Mouse (Mus musculus) megakaryocyte, embryonic 14.5 days (primary cell): Measurements from ENCODE around the gene Cd300ld5. TPM values are rescaled to one million over a fixed set of nuclear protein-coding genes. Genes with fewer than 3 reads are reported as not detected.
A peak's percentile ranks its signal among the peaks of the same experiment; 100 is the strongest.
"Not testable (repeated sequence)": the region's sequence is repeated elsewhere in the genome, so short reads cannot be mapped to it uniquely, and the experiment has no call there.

Source experiments
- H3K27me3 ChIP-seq: replicated peaks from 2 replicates; pipeline ENCODE3; 2012; ENCODE audit warnings: inconsistent platforms
- H3K36me3 ChIP-seq: replicated peaks from 2 replicates; pipeline ENCODE3; 2012; ENCODE audit warnings: low read length, inconsistent platforms, mixed read lengths
- H3K4me1 ChIP-seq: 2 replicates; pipeline ENCODE4 v1.6.1; 2012; ENCODE audit warnings: inconsistent platforms
- H3K4me3 ChIP-seq: replicated peaks from 2 replicates; pipeline ENCODE3; 2012; ENCODE audit warnings: moderate library complexity, mild to moderate bottlenecking, inconsistent platforms
- H3K9me3 ChIP-seq: 2 replicates; pipeline ENCODE4 v1.6.1; 2012; ENCODE audit warnings: inconsistent platforms
- FLI1 ChIP-seq: IDR thresholded peaks from 2 replicates; pipeline ENCODE4 v1.6.1; 2012; ENCODE audit warnings: low read length, inconsistent platforms, mixed read lengths
- GATA1 ChIP-seq: IDR thresholded peaks from 3 replicates; pipeline ENCODE4 v1.6.1; 2012; ENCODE audit warnings: mixed read lengths, low read length, inconsistent platforms, borderline replicate concordance
- polyA plus RNA-seq: library from polyadenylated mRNA; stranded (reverse); fragments of >175 nt; gene quantifications from 2 replicates; pipeline ENCODE4 v1.2.3, GENCODE M21; 2012; ENCODE audit warnings: low replicate concordance; ENCODE audit not compliant: insufficient read depth

Cd300ld5 gene
- polyA plus RNA-seq, 1 experiment = not detected

DNA sequence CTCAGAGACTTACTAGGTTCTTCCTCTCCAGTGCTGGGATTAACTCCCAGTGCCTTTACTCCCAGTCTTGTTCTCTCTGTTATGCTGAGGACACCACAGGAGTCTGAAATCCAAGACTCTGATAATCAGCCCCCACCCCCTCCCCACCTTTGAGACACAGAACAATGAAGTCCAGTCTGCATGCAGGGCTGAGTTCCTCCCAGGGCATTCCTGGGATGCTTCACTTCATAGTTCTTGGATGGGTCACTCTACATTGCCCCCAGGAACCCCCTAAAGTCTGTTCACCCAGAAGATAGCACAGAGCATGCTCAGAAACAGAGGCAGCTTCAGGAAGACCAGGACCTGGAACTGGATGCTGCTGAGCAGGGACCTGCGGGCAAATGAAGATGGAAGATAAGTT lies 15.4 kb upstream of the Cd300ld5 start:
- H3K27me3 ChIP-seq = peaks cover 41% of the 10 kb centered on the region
- no peaks in the 10 kb centered on the region for H3K9me3 ChIP-seq
- no peaks in the 10 kb centered on the region for H3K36me3 ChIP-seq
- no peak overlapping the region for H3K4me3 ChIP-seq
- H3K4me1 ChIP-seq = peaks cover 2% of the 10 kb centered on the region; the same call in 1 of the 2 replicates
- TF ChIP-seq GATA1 (no peak), FLI1 (no peak)

DNA sequence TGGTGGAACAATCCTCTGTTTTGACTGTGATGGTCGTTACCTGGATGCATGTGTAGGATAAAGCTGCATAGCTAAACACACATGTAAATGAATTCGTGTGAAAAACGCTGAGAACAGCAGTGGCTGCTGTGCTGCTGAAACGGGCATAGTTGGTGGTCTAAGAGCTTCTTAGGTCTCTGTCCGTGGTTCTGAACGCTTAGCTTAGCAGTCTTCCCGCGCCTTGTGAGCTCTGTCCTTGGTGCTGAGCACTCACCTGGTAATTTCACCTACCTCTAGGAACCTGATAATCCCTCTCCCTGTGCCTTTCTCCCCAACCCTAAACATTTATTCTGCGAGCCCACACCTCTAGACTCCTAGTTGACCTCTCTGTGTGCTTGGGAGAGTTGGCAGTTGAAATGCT lies 14.6 kb upstream of the Cd300ld5 start:
- Histone ChIP-seq H3K4me1 (peaks cover 2% of the 10 kb centered on the region; the same call in 1 of the 2 replicates), H3K27me3 (peaks cover 36% of the 10 kb centered on the region), H3K36me3 (no peaks in the 10 kb centered on the region), H3K9me3 (no peaks in the 10 kb centered on the region), H3K4me3 (no peak overlapping the region)
- TF ChIP-seq GATA1 (no peak), FLI1 (no peak)

- no peak overlapping the region for H3K4me3 ChIP-seq
- peaks cover 25% of the 10 kb centered on the region for H3K27me3 ChIP-seq
- TF ChIP-seq FLI1 = no peak
- no peak for TF ChIP-seq GATA1
- no peaks in the 10 kb centered on the region for H3K9me3 ChIP-seq
- H3K36me3 ChIP-seq = no peaks in the 10 kb centered on the region
- peaks cover 2% of the 10 kb centered on the region; the same call in 1 of the 2 replicates for H3K4me1 ChIP-seq
These were observed 11.8 kb upstream of the Cd300ld5 start for GRCm38 (mm10) chr11:115049282-115049895.

DNA sequence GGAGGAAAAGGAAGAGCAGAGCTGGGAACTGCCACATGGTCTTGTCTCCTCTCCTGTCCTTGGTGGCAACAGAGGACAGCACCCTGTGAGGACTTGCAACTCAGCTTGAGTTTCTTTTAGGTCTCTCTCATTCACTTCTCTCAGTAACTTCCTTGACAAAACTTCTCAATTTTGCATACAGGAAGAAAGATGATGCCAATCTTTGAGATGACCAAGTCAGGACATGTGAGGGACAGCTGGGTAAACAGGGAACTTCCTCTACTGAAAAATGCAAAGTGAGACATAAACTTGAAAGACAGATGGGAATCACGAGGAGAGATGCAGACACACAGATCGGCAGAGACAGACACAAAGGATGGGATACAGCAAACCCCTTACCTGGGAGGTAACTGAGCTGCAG lies 10.7 kb upstream of the Cd300ld5 start, which contains the start of gene Cd300ld3:
TSS of gene Cd300ld3 (minus strand) at position 151 of the 400 bp plus-strand sequence.
- TF ChIP-seq GATA1 = no peak
- no peak for TF ChIP-seq FLI1
- Histone ChIP-seq H3K27me3 (peaks cover 19% of the 10 kb centered on the region), H3K4me3 (no peak within 1 kb of the TSS)

DNA sequence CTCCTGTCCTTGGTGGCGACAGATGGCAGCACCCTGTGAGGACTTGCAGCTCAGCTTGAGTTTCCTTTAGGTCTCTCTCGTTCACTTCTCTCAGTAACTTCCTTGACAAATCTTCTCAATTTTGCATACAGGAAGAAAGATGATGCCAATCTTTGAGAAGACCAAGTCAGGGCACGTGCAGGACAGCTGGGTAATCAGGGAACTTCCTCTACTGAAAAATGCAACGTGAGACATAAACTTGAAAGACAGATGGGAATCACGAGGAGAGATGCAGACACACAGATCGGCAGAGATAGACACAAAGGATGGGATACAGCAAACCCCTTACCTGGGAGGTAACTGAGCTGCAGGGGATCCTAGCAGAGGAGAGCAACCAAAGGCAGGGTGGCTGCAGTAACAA lies 10.7 kb downstream of the Cd300ld5 start, which contains the start of gene Cd300ld4:
TSS of gene Cd300ld4 (minus strand) at position 101 of the 400 bp plus-strand sequence.
- not testable (repeated sequence) for H3K4me1 ChIP-seq, H3K27me3 ChIP-seq, H3K4me3 ChIP-seq, H3K36me3 ChIP-seq, H3K9me3 ChIP-seq

More for the DNA sequence above, 10.7 kb upstream of the Cd300ld5 start, which contains the start of gene Cd300ld3:
- H3K4me1 ChIP-seq = peaks cover 2% of the 10 kb centered on the region; the same call in 1 of the 2 replicates
- H3K9me3 ChIP-seq = no peaks in the 10 kb centered on the region
- no peaks in the 10 kb centered on the region for H3K36me3 ChIP-seq

DNA sequence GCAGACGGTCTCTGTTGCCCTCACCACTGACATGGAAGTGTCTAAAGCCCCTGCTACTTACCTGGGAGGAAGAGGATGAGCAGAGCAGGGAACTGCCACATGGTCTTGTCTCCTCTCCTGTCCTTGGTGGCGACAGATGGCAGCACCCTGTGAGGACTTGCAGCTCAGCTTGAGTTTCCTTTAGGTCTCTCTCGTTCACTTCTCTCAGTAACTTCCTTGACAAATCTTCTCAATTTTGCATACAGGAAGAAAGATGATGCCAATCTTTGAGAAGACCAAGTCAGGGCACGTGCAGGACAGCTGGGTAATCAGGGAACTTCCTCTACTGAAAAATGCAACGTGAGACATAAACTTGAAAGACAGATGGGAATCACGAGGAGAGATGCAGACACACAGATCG lies 21.5 kb downstream of the Cd300ld5 start, which contains the start of gene Cd300ld2:
TSS of gene Cd300ld2 (minus strand) at position 101 of the 400 bp plus-strand sequence.
- not testable (repeated sequence) for H3K4me3 ChIP-seq, H3K9me3 ChIP-seq, H3K27me3 ChIP-seq, H3K4me1 ChIP-seq, H3K36me3 ChIP-seq

- peak overlapping the region; percentile 72 for H3K4me3 ChIP-seq
These were observed 33.5 kb downstream of the Cd300ld5 start for GRCm38 (mm10) chr11:115004070-115004469.

DNA sequence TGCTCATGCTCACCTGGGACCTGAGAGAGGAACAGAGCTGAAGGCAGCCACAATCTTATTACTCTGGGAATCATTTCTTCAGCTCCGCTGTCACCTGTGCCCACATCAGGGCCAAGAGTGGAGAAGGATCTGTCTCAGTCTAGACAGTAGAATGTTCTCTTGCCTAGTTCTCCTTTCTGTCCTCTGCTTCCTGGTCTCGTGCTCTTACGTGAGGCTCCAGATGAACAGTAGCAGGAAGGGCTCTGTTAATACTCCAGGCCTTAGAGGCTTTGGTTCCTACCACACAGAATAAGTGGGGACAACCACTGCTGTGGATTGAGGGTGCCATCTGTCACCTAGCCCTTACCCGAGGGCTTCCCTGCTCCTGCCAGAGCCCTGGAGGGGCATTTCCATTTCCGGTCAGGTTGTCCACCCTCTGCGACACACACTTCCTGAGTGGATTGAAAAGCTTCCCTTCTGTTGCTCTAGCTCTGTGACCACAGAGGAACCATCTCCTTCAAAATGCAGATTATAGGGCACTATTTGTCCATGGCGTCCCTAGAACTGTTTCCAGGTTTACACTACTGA lies 36.0 kb downstream of the Cd300ld5 start, which contains the start of gene Cd300c2:
TSS of gene Cd300c2 (minus strand) at position 407 of the 567 bp plus-strand sequence.
- Histone ChIP-seq H3K9me3 (peaks cover 7% of the 10 kb centered on the region; the same call in 1 of the 2 replicates), H3K4me1 (peaks cover 49% of the 10 kb centered on the region), H3K4me3 (peak within 1 kb of the TSS; percentile 79)

More at GRCm38 (mm10) chr11:115004070-115004469, 33.5 kb downstream of the Cd300ld5 start:
- no peaks in the 10 kb centered on the region for H3K36me3 ChIP-seq
- no peak for TF ChIP-seq FLI1
- TF ChIP-seq GATA1 = no peak
- peaks cover 55% of the 10 kb centered on the region for H3K27me3 ChIP-seq
- H3K4me1 ChIP-seq = peaks cover 37% of the 10 kb centered on the region
- H3K9me3 ChIP-seq = peaks cover 7% of the 10 kb centered on the region; the same call in 1 of the 2 replicates

DNA sequence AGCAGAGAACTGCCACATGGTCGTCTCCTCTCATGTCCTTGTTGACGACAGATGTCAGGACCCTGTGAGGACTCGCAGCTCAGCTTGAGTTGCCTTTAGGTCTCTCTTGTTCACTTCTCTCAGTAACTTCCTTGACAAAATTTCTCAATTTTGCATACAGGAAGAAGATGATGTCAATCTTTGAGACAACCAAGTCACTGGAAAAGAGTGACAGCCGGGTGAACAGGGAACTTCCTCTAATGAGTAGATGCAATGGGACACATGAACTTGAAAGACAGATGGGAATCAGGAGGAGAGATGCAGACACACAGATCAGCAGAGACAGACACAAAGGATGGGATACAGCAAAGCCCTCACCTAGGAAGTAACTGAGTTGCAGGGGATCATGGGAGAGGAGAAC lies 47.8 kb downstream of the Cd300ld5 start, which contains the start of gene Cd300ld:
TSS of gene Cd300ld (minus strand) at position 130 of the 400 bp plus-strand sequence.
- peaks cover 13% of the 10 kb centered on the region for H3K4me1 ChIP-seq
- peaks cover 21% of the 10 kb centered on the region for H3K27me3 ChIP-seq
- TF ChIP-seq GATA1 (no peak), FLI1 (no peak)
- H3K36me3 ChIP-seq = no peaks in the 10 kb centered on the region
- no peaks in the 10 kb centered on the region for H3K9me3 ChIP-seq
- H3K4me3 ChIP-seq = peak within 1 kb of the TSS; percentile 15

More for the DNA sequence above, 36.0 kb downstream of the Cd300ld5 start, which contains the start of gene Cd300c2:
- Histone ChIP-seq H3K36me3 (no peaks in the 10 kb centered on the region), H3K27me3 (peaks cover 64% of the 10 kb centered on the region)
- TF ChIP-seq GATA1 (no peak), FLI1 (no peak)

- Histone ChIP-seq H3K36me3 (no peaks in the 10 kb centered on the region), H3K9me3 (no peaks in the 10 kb centered on the region), H3K27me3 (no peaks in the 10 kb centered on the region), H3K4me3 (peak overlapping the region; percentile 28), H3K4me1 (peaks cover 30% of the 10 kb centered on the region)
- TF ChIP-seq GATA1 (no peak), FLI1 (no peak)
These were observed 55.7 kb downstream of the Cd300ld5 start for GRCm38 (mm10) chr11:114981866-114982265.

Other genes starting within 250 kb of the Cd300ld5 start
- gene Btbd17, start 241.8 kb downstream of the Cd300ld5 start, polyA plus RNA-seq = 0.04 TPM in 1 of 2 replicates, not detected in the other
- gene Gpr142, start 238.8 kb downstream of the Cd300ld5 start, polyA plus RNA-seq = not detected in 2 replicates
- 3.2 and 4.8 TPM in 2 replicates for gene Gprc5c, start 186.6 kb downstream of the Cd300ld5 start, polyA plus RNA-seq
- gene Cd300a, start 147.7 kb downstream of the Cd300ld5 start, polyA plus RNA-seq = 3.4 and 3.6 TPM in 2 replicates
- 1.3 TPM in 1 of 2 replicates, not detected in the other for gene Cd300lb, start 103.4 kb downstream of the Cd300ld5 start, polyA plus RNA-seq
- gene Cd300c, start 68.6 kb downstream of the Cd300ld5 start, polyA plus RNA-seq = not detected in 2 replicates
- 0.63 TPM in 1 of 2 replicates, not detected in the other for gene Cd300ld, start 47.8 kb downstream of the Cd300ld5 start, polyA plus RNA-seq
- gene Cd300c2, start 35.9 kb downstream of the Cd300ld5 start, polyA plus RNA-seq = 3.5 TPM in 1 of 2 replicates, not detected in the other
- gene Cd300ld2, start 21.6 kb downstream of the Cd300ld5 start, polyA plus RNA-seq = not detected in 2 replicates
- not detected in 2 replicates for gene Cd300ld4, start 10.8 kb downstream of the Cd300ld5 start, polyA plus RNA-seq
- 1.1 TPM in 1 of 2 replicates, not detected in the other for gene Cd300ld3, start 10.6 kb upstream of the Cd300ld5 start, polyA plus RNA-seq
- not detected in 2 replicates for gene Cd300e, start 24.4 kb upstream of the Cd300ld5 start, polyA plus RNA-seq
- 8.4 and 19.8 TPM in 2 replicates for gene Rab37, start 53.7 kb upstream of the Cd300ld5 start, polyA plus RNA-seq
- gene Cd300lf, start 96.2 kb upstream of the Cd300ld5 start, polyA plus RNA-seq = 1.2 and 3.4 TPM in 2 replicates
- gene Slc9a3r1, start 125.6 kb upstream of the Cd300ld5 start, polyA plus RNA-seq = 123 and 223 TPM in 2 replicates
- gene Tmem104, start 149.7 kb upstream of the Cd300ld5 start, polyA plus RNA-seq = 9.2 and 14.1 TPM in 2 replicates
- gene Nat9, start 150.1 kb upstream of the Cd300ld5 start, polyA plus RNA-seq = 23.4 and 27.1 TPM in 2 replicates
- gene Grin2c, start 229.5 kb upstream of the Cd300ld5 start, polyA plus RNA-seq = not detected in 2 replicates
- 21.8 and 28.5 TPM in 2 replicates for gene Fdxr, start 239.3 kb upstream of the Cd300ld5 start, polyA plus RNA-seq